Mouse (Mus musculus) layer of hippocampus, postnatal 10 days (tissue): ENCODE data around the gene Myt1l. TPM values are rescaled to one million over a fixed set of nuclear protein-coding genes. Genes with fewer than 3 reads are reported as not detected.
A peak's percentile ranks its signal among the peaks of the same experiment; 100 is the strongest.

Source experiments
- DNase-seq, 2 experiments: peaks; one replicate each; pipeline ENCODE4 v3.0.0; 2021; ENCODE audit warnings: low spot score in 2 of 2
- total RNA-seq, 2 experiments: library from RNA; stranded (reverse); gene quantifications; 2 replicates each; pipeline ENCODE4 v1.2.3; 2021

Myt1l gene
- total RNA-seq, 2 experiments from 2014 or later, result 200 to 236 TPM

- no peak for DNase-seq
These were observed 31.6 kb downstream of the Myt1l start for GRCm38 (mm10) chr12:29559769-29560168.

GRCm38 (mm10) chr12:29561222-29561621 lies 33.0 kb downstream of the Myt1l start:
- no peak for DNase-seq

- no peak for DNase-seq
These were observed 41.1 kb downstream of the Myt1l start for GRCm38 (mm10) chr12:29569311-29569710.

DNA sequence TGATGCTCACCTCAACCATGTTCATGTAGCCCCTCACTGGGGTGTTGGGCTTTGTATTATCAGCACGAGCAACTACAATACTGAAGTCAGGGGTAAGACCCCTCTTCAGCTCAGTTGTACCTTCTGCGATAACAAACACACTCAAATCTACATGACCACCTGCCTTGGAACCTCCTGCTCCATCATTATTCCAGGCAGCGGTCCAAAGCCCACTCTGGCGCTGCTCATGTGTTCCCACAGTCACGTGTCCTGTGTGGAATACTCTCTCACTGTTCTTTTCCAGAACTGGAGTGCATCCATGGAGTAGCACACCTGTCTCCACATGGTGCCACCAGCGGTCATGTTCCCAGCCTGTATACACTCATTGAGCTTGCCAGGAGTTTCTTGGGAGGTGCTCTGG lies 42.2 kb downstream of the Myt1l start:
- DNase-seq, result no peak

GRCm38 (mm10) chr12:29571613-29572012 lies 43.4 kb downstream of the Myt1l start:
- DNase-seq, result no peak

- no peak for DNase-seq
These were observed 65.6 kb downstream of the Myt1l start for GRCm38 (mm10) chr12:29593787-29594186.

GRCm38 (mm10) chr12:29599916-29600315 lies 71.7 kb downstream of the Myt1l start:
- DNase-seq, result peak in 1 of 2 experiments; percentile 29

- no peak for DNase-seq
These were observed 73.0 kb downstream of the Myt1l start for GRCm38 (mm10) chr12:29601223-29601622.

GRCm38 (mm10) chr12:29604659-29605058 lies 76.5 kb downstream of the Myt1l start:
- no peak for DNase-seq

- no peak for DNase-seq
These were observed 76.9 kb downstream of the Myt1l start for GRCm38 (mm10) chr12:29605124-29605523.

GRCm38 (mm10) chr12:29606221-29606620 lies 78.0 kb downstream of the Myt1l start:
- peak in 1 of 2 experiments; percentile 26 for DNase-seq

GRCm38 (mm10) chr12:29617746-29618145 lies 89.6 kb downstream of the Myt1l start:
- no peak for DNase-seq

GRCm38 (mm10) chr12:29621530-29621929 lies 93.3 kb downstream of the Myt1l start:
- no peak for DNase-seq

DNA sequence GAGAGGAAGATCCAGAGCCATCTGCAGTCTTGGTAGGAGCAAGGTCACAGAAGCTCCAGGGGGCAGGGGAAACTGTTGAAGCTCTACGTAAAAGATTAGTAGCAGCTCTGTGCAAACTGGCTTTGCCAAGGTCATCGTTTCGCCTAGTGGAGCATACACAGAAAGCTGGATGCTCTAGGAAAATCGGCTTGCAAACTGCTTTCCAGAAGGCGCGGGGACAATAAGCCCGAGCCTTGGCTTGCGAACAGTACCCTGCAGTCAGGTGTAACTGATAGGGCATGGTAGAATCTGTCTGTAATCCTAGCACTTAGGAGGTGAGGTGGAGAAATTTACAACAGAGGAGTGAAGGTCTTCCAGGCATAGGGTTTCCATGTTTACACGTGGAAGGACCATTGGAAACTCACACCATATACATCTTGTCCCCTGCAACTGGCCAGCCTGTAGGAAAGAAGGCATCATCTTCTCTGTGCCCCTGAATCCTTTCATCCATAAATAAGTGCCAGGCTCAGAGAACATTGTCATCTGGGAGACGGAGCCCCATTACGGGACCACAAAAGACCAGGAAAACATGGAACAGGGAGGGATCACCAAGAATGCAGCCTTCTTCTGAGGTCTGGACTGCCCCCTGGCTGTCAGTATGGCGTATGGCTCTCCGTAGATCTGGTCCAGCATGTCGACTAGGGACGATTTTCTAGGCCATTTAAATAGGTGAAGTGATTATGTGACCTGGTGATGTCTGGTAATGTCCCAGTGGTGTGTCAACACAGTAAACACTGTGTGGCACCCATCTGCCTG lies 100.0 kb downstream of the Myt1l start:
- DNase-seq, result no peak

GRCm38 (mm10) chr12:29629875-29630538 lies 101.8 kb downstream of the Myt1l start:
- DNase-seq, result peak; percentile 52

GRCm38 (mm10) chr12:29634509-29634908 lies 106.3 kb downstream of the Myt1l start:
- DNase-seq, result no peak

- DNase-seq, result no peak
These were observed 111.5 kb downstream of the Myt1l start for GRCm38 (mm10) chr12:29639543-29640196.

DNA sequence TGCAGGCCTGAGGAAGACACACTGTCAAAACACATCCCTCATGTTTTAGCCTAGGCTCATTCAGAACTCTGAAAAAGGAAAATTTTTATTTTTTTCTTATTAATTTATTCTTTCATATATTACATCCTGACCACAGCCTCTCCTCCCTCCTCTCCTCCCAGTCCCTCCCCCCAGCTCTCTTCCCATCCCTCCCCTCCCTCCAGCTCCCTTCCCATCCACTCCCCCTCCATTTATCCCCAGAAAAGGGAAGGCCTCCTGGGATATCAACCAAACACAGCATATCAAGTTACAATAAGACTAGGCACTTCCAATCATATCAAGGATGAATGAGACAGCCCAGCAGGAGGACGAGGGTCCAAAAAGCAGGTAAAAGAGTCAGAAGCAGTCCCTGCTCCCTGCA lies 112.0 kb downstream of the Myt1l start:
- DNase-seq, result no peak

- DNase-seq, result no peak
These were observed 114.7 kb downstream of the Myt1l start for GRCm38 (mm10) chr12:29642915-29643314.

GRCm38 (mm10) chr12:29644091-29644490 lies 115.9 kb downstream of the Myt1l start:
- DNase-seq, result no peak

DNA sequence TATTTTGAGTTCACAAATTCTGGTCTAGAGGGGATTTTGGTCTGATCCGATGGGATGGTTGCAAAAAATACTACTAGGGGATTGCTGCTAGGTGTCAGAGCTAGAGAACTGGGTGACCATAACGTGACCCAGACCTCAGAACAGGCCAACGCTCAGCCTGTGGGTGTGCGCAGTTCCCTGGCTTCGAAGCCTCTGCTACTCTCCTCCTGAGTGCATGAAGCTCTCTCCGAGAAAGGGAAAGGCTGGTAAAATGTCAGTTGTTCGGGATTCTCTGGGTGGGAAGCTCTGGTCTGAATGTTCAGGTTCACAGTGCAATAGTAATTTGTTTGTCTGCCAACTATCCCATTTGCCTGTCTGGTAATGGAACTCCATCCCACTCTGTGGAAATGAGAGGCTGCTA lies 116.5 kb downstream of the Myt1l start:
- DNase-seq, result no peak

DNA sequence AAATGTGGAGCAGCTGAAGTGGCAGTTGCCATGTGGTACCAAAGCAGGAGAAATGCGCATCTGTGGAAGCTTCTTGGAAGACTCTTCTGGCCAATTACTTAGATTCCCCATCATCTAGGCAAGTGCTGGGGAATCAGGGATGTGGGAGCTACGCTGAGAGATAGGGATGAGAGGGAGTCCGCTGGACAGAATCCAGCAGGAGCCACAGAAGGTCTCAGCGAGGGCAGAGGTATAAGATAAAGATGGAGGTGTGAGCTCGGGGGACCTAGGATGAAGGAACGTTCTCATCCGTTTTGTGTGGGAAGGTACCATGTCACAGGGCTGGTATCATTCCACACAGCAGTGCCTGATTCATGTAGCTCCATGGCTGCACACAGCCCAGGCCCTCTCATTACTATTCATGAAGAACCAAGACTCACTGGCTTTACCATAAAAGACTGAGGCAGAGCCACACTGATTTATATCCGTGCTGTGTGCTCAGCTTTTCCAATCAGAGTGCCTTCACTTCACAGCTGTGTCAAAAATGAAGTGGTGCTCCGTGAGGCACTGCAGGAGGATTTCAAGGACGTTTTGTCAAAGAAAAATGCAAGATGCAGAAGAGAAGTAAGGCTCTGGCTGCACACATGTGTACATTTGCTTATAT lies 121.4 kb downstream of the Myt1l start:
- DNase-seq, result no peak
